Mouse (Mus musculus) C2C12 (cell line): Measurements from ENCODE around the gene Gucy2e.

ENCODE experiments used
- CEBPB ChIP-seq: IDR thresholded peaks from one replicate; pipeline ENCODE4 v1.6.1; 2011; ENCODE audit warnings: low read depth, mild to moderate bottlenecking, control low read depth, moderate library complexity
- CTCF ChIP-seq: IDR thresholded peaks from one replicate; pipeline ENCODE4 v1.5.1; 2011; ENCODE audit not compliant: control insufficient read depth, insufficient read depth, insufficient read length
- FOSL1 ChIP-seq: IDR thresholded peaks from one replicate; pipeline ENCODE4 v1.8.0; 2011; ENCODE audit warnings: mild to moderate bottlenecking, low read length; ENCODE audit not compliant: poor library complexity, insufficient read depth, severe bottlenecking
- MAX ChIP-seq: IDR thresholded peaks from one replicate; pipeline ENCODE4 v1.6.1; 2011; ENCODE audit warnings: mild to moderate bottlenecking, control low read depth
- MYOD1 ChIP-seq: IDR thresholded peaks from one replicate; pipeline ENCODE4 v1.6.1; 2011; ENCODE audit warnings: low read depth; ENCODE audit not compliant: control insufficient read depth, insufficient read length
- MYOG ChIP-seq: IDR thresholded peaks from one replicate; pipeline ENCODE4 v1.6.1; 2011; ENCODE audit not compliant: control insufficient read depth, insufficient read length; ENCODE audit errors: extremely low read depth

DNA sequence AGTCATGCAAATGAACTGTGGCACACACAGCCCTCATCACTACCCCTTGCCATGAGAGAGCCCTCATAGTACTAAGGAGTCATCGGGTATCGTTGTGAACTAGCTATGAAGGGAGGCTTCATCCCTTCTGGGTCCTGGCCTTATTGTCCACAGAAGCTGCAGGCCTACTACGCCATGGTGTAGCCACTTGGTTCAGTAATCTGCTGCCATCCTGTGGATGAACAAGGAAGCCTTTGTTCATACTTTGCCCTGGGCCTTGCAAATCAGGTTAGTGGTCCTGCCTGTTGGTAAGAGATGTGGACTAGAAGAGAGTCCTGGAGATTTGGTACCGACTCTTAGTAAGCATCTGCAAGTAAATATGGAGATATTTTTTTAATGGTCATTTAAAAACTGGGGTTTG lies 6.4 kb downstream of the Gucy2e start:
- no peak for TF ChIP-seq CTCF
- no peak for TF ChIP-seq MAX
- TF ChIP-seq CEBPB: no peak
- no peak for TF ChIP-seq MYOD1
- TF ChIP-seq MYOG: no peak
- TF ChIP-seq FOSL1: no peak
